Mouse (Mus musculus) layer of hippocampus, adult 9-11 months (tissue): ENCODE results near the gene Rcn3.
A peak's percentile ranks its signal among the peaks of the same experiment; 100 is the strongest.
"Not testable (repeated sequence)": the region's sequence is repeated elsewhere in the genome, so short reads cannot be mapped to it uniquely, and the experiment has no call there.

Source experiments
- DNase-seq: peaks from one replicate; pipeline ENCODE4 v3.0.0; 2022

The Rcn3 gene

GRCm38 (mm10) chr7:45092048-45092447 lies at the start of gene Rcn3:
Gene Rcn3 (minus strand): TSS chr7:45092221.
- no peak for DNase-seq

GRCm38 (mm10) chr7:45141319-45141718 lies 49.3 kb upstream of the Rcn3 start:
- DNase-seq = no peak

GRCm38 (mm10) chr7:45139904-45140723 lies 48.1 kb upstream of the Rcn3 start:
- no peak for DNase-seq

GRCm38 (mm10) chr7:45138403-45138802 lies 46.4 kb upstream of the Rcn3 start:
- DNase-seq = no peak

- no peak for DNase-seq
Measured at GRCm38 (mm10) chr7:45137171-45138006, 45.4 kb upstream of the Rcn3 start.

GRCm38 (mm10) chr7:45135993-45136567 lies 44.1 kb upstream of the Rcn3 start, which contains the start of the genes Gm45713 and Flt3l:
Gene Gm45713 (minus strand): TSS chr7:45136231.
Gene Flt3l (minus strand): TSS chr7:45136432.
- DNase-seq = peak; percentile 90

- no peak for DNase-seq
Measured at GRCm38 (mm10) chr7:45135370-45135769, 43.3 kb upstream of the Rcn3 start.

- DNase-seq = no peak
Measured at GRCm38 (mm10) chr7:45134544-45135026, 42.6 kb upstream of the Rcn3 start.

- no peak for DNase-seq
Measured at GRCm38 (mm10) chr7:45133446-45134159, 41.6 kb upstream of the Rcn3 start.

GRCm38 (mm10) chr7:45131850-45132249 lies 39.8 kb upstream of the Rcn3 start:
- no peak for DNase-seq

- no peak for DNase-seq
Measured at GRCm38 (mm10) chr7:45129776-45130512, 37.9 kb upstream of the Rcn3 start.

GRCm38 (mm10) chr7:45129318-45129717 lies 37.3 kb upstream of the Rcn3 start:
- DNase-seq = no peak

- DNase-seq = peak; percentile 99
Measured at GRCm38 (mm10) chr7:45128624-45129246, 36.7 kb upstream of the Rcn3 start, which contains the start of gene Rpl13a. Gene Rpl13a (minus strand): TSS chr7:45128761.

- DNase-seq = no peak
Measured at GRCm38 (mm10) chr7:45127700-45128224, 35.7 kb upstream of the Rcn3 start.

GRCm38 (mm10) chr7:45126844-45127699 lies 35.1 kb upstream of the Rcn3 start:
- DNase-seq = no peak

GRCm38 (mm10) chr7:45126147-45126843 lies 34.3 kb upstream of the Rcn3 start:
- no peak for DNase-seq

GRCm38 (mm10) chr7:45125649-45126048 lies 33.6 kb upstream of the Rcn3 start:
- DNase-seq = not testable (repeated sequence)

GRCm38 (mm10) chr7:45125144-45125600 lies 33.2 kb upstream of the Rcn3 start:
- DNase-seq = no peak
